Mouse (Mus musculus) hindbrain, embryonic 16.5 days (tissue): ENCODE measurements around the gene Zfp92. TPM values are rescaled to one million over a fixed set of nuclear protein-coding genes. Genes with fewer than 3 reads are reported as not detected.

Experiments used
- ATAC-seq: fragments of 200-750 bp; cut with Nextera tagmentation; 2 replicates; pipeline ENCODE4 v1.8.0; 2017; ENCODE audit warnings: moderate TSS enrichment, moderate library complexity
- H3K27ac ChIP-seq: fragments of 300-500 bp; sonication (generic); 2 replicates; pipeline ENCODE4 v1.5.1; 2014; ENCODE audit warnings: low read depth, mild to moderate bottlenecking, control low read depth, low read length, moderate library complexity
- H3K27me3 ChIP-seq: fragments of 300-500 bp; sonication (generic); replicated peaks from 2 replicates; pipeline ENCODE4 v1.6.1; 2014; ENCODE audit warnings: low read length; ENCODE audit not compliant: control insufficient read depth, insufficient read depth
- H3K36me3 ChIP-seq: fragments of 300-500 bp; sonication (generic); 2 replicates; pipeline ENCODE4 v1.6.1; 2014; ENCODE audit warnings: mild to moderate bottlenecking, low read length, moderate library complexity, mixed read lengths; ENCODE audit not compliant: control insufficient read depth, insufficient read depth
- H3K4me1 ChIP-seq: fragments of 300-500 bp; sonication (generic); 2 replicates; pipeline ENCODE4 v1.6.1; 2014; ENCODE audit warnings: low read depth, low read length; ENCODE audit not compliant: control insufficient read depth, insufficient read depth
- H3K4me2 ChIP-seq: fragments of 300-500 bp; sonication (generic); 2 replicates; pipeline ENCODE4 v1.6.1; 2014; ENCODE audit warnings: mild to moderate bottlenecking, low read length, control low read depth, moderate library complexity
- H3K4me3 ChIP-seq: fragments of 300-500 bp; sonication (generic); 2 replicates; pipeline ENCODE4 v1.5.1; 2014; ENCODE audit warnings: mild to moderate bottlenecking, low read length, control low read depth, moderate library complexity
- H3K9ac ChIP-seq: fragments of 300-500 bp; sonication (generic); 2 replicates; pipeline ENCODE4 v1.6.1; 2014; ENCODE audit warnings: low read depth, mild to moderate bottlenecking, control low read depth, low read length, moderate library complexity
- H3K9me3 ChIP-seq: fragments of 300-500 bp; sonication (generic); 2 replicates; pipeline ENCODE4 v1.6.1; 2014; ENCODE audit warnings: mild to moderate bottlenecking, low read length, moderate library complexity; ENCODE audit not compliant: control insufficient read depth
- WGBS: fragments of 180-500 bp; shearing (Covaris S2); extraction: QIAGEN DNeasy Blood & Tissue Kit; methylation state at CpG from one replicate; pipeline ENCODE4 v1.1.7; 2014; 5-methylcytosine and 5-hydroxymethylcytosine counted together
- polyA plus RNA-seq: library from polyadenylated mRNA; unstranded; fragments of >200 nt; fragmentation: Nextera tagmentation; extraction: Ambion mirVana; gene quantifications from 2 replicates; pipeline ENCODE4 v1.2.1, GENCODE M21; 2015

Gene Zfp92
- polyA plus RNA-seq, 1 experiment from 2014 or later, result 1.7 TPM

DNA sequence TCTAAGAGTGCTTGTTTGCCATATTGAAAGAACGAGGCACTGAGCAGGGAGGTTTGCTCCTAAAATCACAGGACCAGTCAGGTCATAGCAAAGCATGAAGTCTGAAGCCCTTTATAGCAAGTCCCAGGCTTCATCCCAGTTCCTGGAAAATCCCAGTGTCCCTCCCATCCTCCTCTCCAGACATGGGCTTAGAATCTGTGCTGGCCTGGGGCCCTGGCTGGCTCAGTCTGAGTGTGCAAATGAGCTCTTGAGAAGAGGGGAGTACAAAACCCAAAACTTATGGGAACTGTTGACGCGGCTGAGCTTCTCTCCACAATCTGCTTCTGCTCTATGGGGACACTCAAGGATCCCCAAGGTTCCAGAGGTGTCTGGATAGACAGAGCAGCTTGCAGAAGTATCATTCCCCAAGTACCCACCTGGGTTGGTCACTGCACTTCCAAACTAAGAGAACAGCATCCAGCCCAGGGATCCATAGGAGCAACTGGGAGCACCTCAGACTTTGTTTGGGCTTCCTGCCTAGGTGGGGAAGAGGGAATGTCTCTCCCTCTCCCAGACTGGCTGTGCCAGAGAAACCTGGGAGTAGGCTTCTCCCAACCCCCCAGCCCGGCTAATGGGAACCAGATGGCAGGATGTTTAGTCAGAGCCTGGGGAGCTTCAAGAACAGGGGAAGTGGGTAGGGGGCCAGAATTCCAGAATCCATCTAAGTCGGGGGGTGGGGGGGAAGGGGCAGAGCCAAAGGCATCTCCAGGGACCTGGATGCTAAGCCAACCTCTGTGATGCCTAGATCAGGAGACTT lies 56.7 kb downstream of the Zfp92 start:
- no peak for ATAC-seq
- 60% methylated on average over 4 of the region's 5 CpGs for WGBS
- H3K9me3 ChIP-seq, result no peaks in the 10 kb centered on the region
- no peak overlapping the region for H3K4me3 ChIP-seq
- H3K9ac ChIP-seq, result no peak overlapping the region
- H3K4me1 ChIP-seq, result no peaks in the 10 kb centered on the region
- H3K4me2 ChIP-seq, result no peak overlapping the region
- H3K36me3 ChIP-seq, result no peaks in the 10 kb centered on the region
- no peaks in the 10 kb centered on the region for H3K27me3 ChIP-seq
- no peak overlapping the region for H3K27ac ChIP-seq

DNA sequence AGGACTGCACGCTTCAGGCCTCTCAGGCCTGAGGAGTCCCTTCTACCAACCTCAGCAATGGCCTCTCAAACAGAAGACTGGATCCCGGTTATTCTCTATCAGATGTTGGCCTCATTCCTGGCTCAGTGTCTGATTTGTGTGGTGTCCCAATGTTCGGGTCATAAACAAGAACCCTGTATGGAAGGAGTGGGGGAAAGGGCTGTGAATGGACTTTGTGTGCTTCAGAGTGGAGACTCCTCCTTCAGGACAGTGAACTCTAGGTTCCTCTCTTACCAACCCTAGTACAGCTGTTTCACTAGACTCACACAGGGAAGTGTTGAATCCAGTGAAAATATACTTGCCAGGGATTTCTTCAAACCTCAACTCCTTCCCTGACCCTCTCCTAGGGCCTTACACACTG lies 57.4 kb downstream of the Zfp92 start:
- ATAC-seq, result no peak
- H3K27ac ChIP-seq, result no peak overlapping the region
- no peak overlapping the region for H3K4me3 ChIP-seq
- no peaks in the 10 kb centered on the region for H3K27me3 ChIP-seq
- H3K9ac ChIP-seq, result no peak overlapping the region
- no peak overlapping the region for H3K4me2 ChIP-seq
- WGBS, result 74% methylated on average over 2 of the region's 3 CpGs
- H3K36me3 ChIP-seq, result no peaks in the 10 kb centered on the region
- no peaks in the 10 kb centered on the region for H3K9me3 ChIP-seq
- H3K4me1 ChIP-seq, result no peaks in the 10 kb centered on the region

DNA sequence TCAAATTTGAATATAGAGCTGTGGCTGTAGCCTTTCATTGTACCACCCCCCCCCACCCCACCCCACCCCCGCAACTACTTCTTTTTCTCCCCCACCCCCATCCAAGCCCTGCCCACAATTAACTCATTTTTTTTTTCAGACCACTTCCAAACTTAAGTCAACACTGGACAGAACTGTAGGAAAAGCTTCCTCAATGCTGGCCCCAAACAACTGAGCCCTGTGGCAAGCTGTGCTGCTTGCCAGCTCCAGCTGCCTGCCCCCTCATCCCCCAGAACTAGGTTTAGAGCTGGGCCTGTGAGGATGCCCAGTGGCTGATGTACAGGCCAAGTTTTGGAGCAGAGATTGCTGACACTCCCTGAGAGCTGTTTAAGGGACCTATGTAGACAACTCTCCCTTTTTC lies 57.9 kb downstream of the Zfp92 start:
- H3K9ac ChIP-seq, result no peak overlapping the region
- H3K4me2 ChIP-seq, result no peak overlapping the region
- H3K4me1 ChIP-seq, result no peaks in the 10 kb centered on the region
- H3K27ac ChIP-seq, result no peak overlapping the region
- no peaks in the 10 kb centered on the region for H3K27me3 ChIP-seq
- no peaks in the 10 kb centered on the region for H3K9me3 ChIP-seq
- no peak for ATAC-seq
- no peaks in the 10 kb centered on the region for H3K36me3 ChIP-seq
- WGBS, result 55% methylated on average over 1 of the region's 1 CpGs
- no peak overlapping the region for H3K4me3 ChIP-seq

- H3K9ac ChIP-seq, result no peak overlapping the region
- 95% methylated on average over 3 of the region's 3 CpGs for WGBS
Observed at GRCm38 (mm10) chrX:73471764-73472163, 60.9 kb downstream of the Zfp92 start.

GRCm38 (mm10) chrX:73474340-73475165 lies 63.7 kb downstream of the Zfp92 start:
- H3K27me3 ChIP-seq, result no peaks in the 10 kb centered on the region; the same call in 1 of the 2 replicates
- no peak overlapping the region for H3K9ac ChIP-seq
- no peak for ATAC-seq
- H3K4me1 ChIP-seq, result no peaks in the 10 kb centered on the region
- no peak overlapping the region for H3K4me2 ChIP-seq
- no peak overlapping the region for H3K4me3 ChIP-seq
- WGBS, result 58% methylated on average over 12 of the region's 12 CpGs
- no peak overlapping the region for H3K27ac ChIP-seq
- no peaks in the 10 kb centered on the region for H3K9me3 ChIP-seq
- H3K36me3 ChIP-seq, result no peaks in the 10 kb centered on the region

More at GRCm38 (mm10) chrX:73471764-73472163, 60.9 kb downstream of the Zfp92 start:
- no peaks in the 10 kb centered on the region for H3K4me1 ChIP-seq
- H3K9me3 ChIP-seq, result no peaks in the 10 kb centered on the region
- no peak for ATAC-seq
- H3K27ac ChIP-seq, result no peak overlapping the region
- H3K27me3 ChIP-seq, result no peaks in the 10 kb centered on the region; the same call in 1 of the 2 replicates
- no peak overlapping the region for H3K4me3 ChIP-seq
- no peaks in the 10 kb centered on the region for H3K36me3 ChIP-seq
- no peak overlapping the region for H3K4me2 ChIP-seq

DNA sequence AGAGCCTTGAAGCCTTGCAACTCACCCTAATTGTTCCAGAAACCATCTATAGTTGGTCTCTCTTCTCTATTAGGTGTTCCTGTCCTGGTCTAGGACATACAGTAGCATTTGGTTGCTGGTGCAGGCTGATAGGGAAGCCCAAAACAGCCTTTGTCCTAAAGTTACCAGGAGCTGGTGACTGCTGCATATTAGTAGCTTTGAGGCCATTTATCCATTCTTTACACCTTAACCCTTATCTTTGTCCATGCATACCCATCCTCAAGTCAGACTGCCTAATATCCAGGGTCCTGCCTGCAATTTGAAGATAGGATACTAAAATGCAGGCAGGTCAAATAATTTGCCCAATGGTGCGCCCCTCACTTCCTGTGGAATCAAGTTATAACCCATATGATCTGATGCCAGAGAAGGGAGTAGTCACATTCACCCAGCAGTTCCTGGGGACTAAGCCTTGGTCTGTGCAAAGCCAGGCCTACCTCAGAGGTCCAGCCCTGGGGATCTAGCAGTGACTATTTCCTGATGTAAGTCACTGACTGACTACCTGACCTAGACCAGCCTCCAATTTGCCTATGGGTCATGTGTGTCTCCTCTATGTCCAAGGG lies 64.9 kb downstream of the Zfp92 start:
- H3K27ac ChIP-seq, result no peak overlapping the region
- H3K4me3 ChIP-seq, result no peak overlapping the region
- no peaks in the 10 kb centered on the region for H3K36me3 ChIP-seq
- H3K4me1 ChIP-seq, result no peaks in the 10 kb centered on the region
- ATAC-seq, result no peak
- no peak overlapping the region for H3K9ac ChIP-seq
- no peak overlapping the region for H3K4me2 ChIP-seq
- WGBS, result 88% methylated on average over 1 of the region's 1 CpGs
- no peaks in the 10 kb centered on the region; the same call in 1 of the 2 replicates for H3K27me3 ChIP-seq
- H3K9me3 ChIP-seq, result no peaks in the 10 kb centered on the region

DNA sequence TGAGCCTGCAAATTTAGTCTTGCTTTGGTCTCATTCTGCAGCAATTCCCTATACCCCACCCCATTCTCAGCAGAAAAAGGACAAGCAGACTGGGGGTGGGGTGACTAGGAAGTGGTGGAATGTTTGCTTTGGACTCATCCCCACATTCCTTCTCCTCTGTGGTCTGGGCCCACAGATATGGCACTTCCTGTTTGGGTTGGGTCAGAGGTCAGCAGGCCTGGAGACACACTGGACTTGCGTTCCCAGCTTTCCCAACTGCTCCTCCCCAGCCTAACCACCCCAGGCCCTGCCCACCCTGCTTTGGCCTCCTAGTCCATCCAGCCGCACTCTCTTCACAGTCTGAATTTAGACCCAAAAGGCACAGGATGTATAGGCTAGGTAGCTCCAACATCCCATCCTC lies 65.7 kb downstream of the Zfp92 start:
- no peaks in the 10 kb centered on the region for H3K9me3 ChIP-seq

DNA sequence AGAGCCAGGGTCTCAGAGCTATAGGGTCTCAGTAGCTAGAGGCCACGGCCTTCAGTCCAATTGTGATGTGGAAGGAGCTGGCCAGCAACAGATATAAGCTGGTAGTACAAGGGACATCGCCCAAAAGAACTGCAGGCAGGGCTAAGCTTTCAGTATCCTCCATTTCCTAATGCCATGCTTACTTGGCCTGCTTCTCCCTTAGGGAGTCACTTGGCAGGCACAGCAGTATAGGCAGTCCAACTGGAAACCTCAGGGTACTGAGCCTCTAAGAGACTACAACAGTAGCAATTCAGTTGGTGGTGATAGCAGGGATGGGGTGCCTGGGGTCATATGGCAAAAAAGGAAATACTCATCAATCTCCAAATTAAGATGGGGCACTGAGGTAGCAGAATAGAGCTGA lies 66.6 kb downstream of the Zfp92 start:
- Histone ChIP-seq H3K9ac (no peak overlapping the region), H3K4me2 (no peak overlapping the region), H3K36me3 (no peaks in the 10 kb centered on the region), H3K4me3 (no peak overlapping the region), H3K4me1 (no peaks in the 10 kb centered on the region), H3K27me3 (no peaks in the 10 kb centered on the region; the same call in 1 of the 2 replicates), H3K27ac (no peak overlapping the region), H3K9me3 (no peaks in the 10 kb centered on the region)
- ATAC-seq, result no peak
- 78% methylated on average over 2 of the region's 2 CpGs for WGBS

More for the DNA sequence above, 65.7 kb downstream of the Zfp92 start:
- H3K27ac ChIP-seq, result no peak overlapping the region
- no peaks in the 10 kb centered on the region for H3K4me1 ChIP-seq
- H3K27me3 ChIP-seq, result no peaks in the 10 kb centered on the region; the same call in 1 of the 2 replicates
- H3K4me2 ChIP-seq, result no peak overlapping the region
- no peak overlapping the region for H3K9ac ChIP-seq
- 83% methylated on average over 2 of the region's 2 CpGs for WGBS
- no peak for ATAC-seq
- H3K4me3 ChIP-seq, result no peak overlapping the region
- no peaks in the 10 kb centered on the region for H3K36me3 ChIP-seq
